Mouse (Mus musculus): ENCODE measurements around the gene Icmt. TPM values are rescaled to one million over a fixed set of nuclear protein-coding genes. Genes with fewer than 3 reads are reported as not detected.
A peak's percentile ranks its signal among the peaks of the same experiment; 100 is the strongest.

The Icmt gene
- polyA plus RNA-seq, 1 experiment from 2014 or later: 20.3 TPM

DNA sequence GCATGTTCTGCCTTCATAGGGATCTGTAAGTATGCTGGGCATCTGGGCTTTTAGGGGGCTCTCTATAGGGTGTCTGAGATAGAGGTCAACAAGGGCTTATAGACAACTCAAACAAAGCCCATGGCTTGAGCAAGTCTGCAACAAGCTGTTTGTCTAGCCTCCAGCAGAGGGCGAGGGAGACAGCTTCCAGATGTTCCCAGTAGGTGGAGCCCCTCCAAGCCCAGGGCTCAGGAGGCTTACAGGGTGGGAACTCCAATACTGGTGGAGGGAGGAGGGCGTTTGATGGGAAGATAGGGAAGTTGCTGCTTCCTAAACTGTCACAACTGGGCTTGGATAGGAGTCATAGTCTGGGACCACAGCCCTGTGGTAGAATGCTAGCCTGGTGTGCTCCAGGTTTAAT, 35.9 kb downstream of the Icmt start:
- peak; percentile 53 for ATAC-seq (ENCODE audit: low FRiP score)

GRCm38 (mm10) chr4:152333587-152333986, 36.6 kb downstream of the Icmt start:
- no peak overlapping the region for H3K9ac ChIP-seq
- 93% methylated on average over 12 of the region's 12 CpGs for WGBS
- H3K4me3 ChIP-seq (replicated peaks): no peak overlapping the region
- peaks cover 75% of the 10 kb centered on the region for H3K36me3 ChIP-seq (replicated peaks)
- no peaks in the 10 kb centered on the region for H3K9me3 ChIP-seq
- no peak overlapping the region for H3K27ac ChIP-seq
- ATAC-seq (ENCODE audit: low FRiP score): no peak
- H3K27me3 ChIP-seq: peaks cover 24% of the 10 kb centered on the region
- no peak overlapping the region for H3K4me2 ChIP-seq
- peaks cover 4% of the 10 kb centered on the region for H3K4me1 ChIP-seq

More for the DNA sequence above, 35.9 kb downstream of the Icmt start:
- Histone ChIP-seq H3K4me3 (replicated peaks) (no peak overlapping the region), H3K4me2 (no peak overlapping the region), H3K4me1 (peaks cover 2% of the 10 kb centered on the region; the same call in 1 of the 2 replicates), H3K9ac (no peak overlapping the region), H3K9me3 (no peaks in the 10 kb centered on the region), H3K27me3 (peaks cover 18% of the 10 kb centered on the region), H3K36me3 (replicated peaks) (peaks cover 80% of the 10 kb centered on the region), H3K27ac (no peak overlapping the region)
- WGBS: 36% methylated on average over 2 of the region's 2 CpGs

GRCm38 (mm10) chr4:152337772-152338171, 40.7 kb downstream of the Icmt start:
- no peak overlapping the region for H3K9ac ChIP-seq
- H3K4me2 ChIP-seq: peak overlapping the region; percentile 100; the same call in 1 of the 2 replicates
- H3K9me3 ChIP-seq: no peaks in the 10 kb centered on the region
- H3K36me3 ChIP-seq (replicated peaks): peaks cover 33% of the 10 kb centered on the region
- WGBS: 29% methylated on average over 6 of the region's 6 CpGs
- no peak for ATAC-seq (ENCODE audit: low FRiP score)
- no peak overlapping the region for H3K27ac ChIP-seq
- H3K27me3 ChIP-seq: peaks cover 65% of the 10 kb centered on the region
- peaks cover 27% of the 10 kb centered on the region for H3K4me1 ChIP-seq
- no peak overlapping the region; the same call in 1 of the 2 replicates for H3K4me3 ChIP-seq (replicated peaks)

- H3K9ac ChIP-seq: peak within 1 kb of the TSS; percentile 71
- H3K4me3 ChIP-seq (replicated peaks): peak within 1 kb of the TSS; percentile 68
- H3K9me3 ChIP-seq: no peaks in the 10 kb centered on the region
- peak within 1 kb of the TSS; percentile 100 for H3K4me2 ChIP-seq
- ATAC-seq (ENCODE audit: low FRiP score): peak; percentile 14; the same call in 1 of the 2 replicates
- peaks cover 72% of the 10 kb centered on the region for H3K27me3 ChIP-seq
- H3K4me1 ChIP-seq: peaks cover 27% of the 10 kb centered on the region
- WGBS: 1% methylated on average over 85 of the region's 120 CpGs
- peaks cover 24% of the 10 kb centered on the region for H3K36me3 ChIP-seq (replicated peaks)
- 0 out of 2 replicates have a peak within 1 kb of the TSS, but pooled peaks have one; percentile 50 for H3K27ac ChIP-seq
Observed at GRCm38 (mm10) chr4:152338419-152339292, 41.6 kb downstream of the Icmt start, which contains the start of gene Chd5. Chd5 (plus strand) TSS chr4:152338651.

DNA sequence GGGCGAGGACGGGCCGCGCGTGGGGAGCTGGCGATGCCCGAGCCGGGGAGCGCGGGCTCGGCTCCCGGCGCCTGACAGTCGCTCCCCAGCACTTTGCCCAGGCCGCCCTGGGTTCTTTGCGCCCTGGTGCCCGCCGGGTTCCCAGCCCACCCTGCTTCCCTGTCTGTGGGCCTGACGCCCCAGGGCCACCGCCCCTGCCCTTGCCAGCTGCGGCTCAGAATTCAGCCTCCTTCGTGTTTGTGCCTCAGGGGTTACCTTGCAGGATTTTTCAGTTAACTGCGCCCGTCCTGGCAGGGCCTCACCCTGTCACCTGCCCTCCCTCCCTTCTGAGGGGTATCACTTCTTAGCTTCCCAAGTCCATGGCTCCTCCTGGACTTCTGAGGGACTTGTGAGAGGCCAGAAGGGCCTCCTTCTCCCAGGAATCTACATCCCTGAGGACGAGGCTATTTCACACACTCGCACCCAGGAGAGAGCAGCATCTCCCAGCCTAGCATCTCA, 42.3 kb downstream of the Icmt start:
- ATAC-seq (ENCODE audit: low FRiP score): 0 out of 2 replicates have a peak, but pooled peaks have one; percentile 18
- H3K9ac ChIP-seq: peak overlapping the region; percentile 71
- peaks cover 18% of the 10 kb centered on the region for H3K36me3 ChIP-seq (replicated peaks)
- 0 out of 2 replicates have a peak overlapping the region, but pooled peaks have one; percentile 50 for H3K27ac ChIP-seq
- H3K27me3 ChIP-seq: peaks cover 79% of the 10 kb centered on the region
- 3% methylated on average over 16 of the region's 26 CpGs for WGBS
- H3K9me3 ChIP-seq: no peaks in the 10 kb centered on the region
- peak overlapping the region; percentile 68 for H3K4me3 ChIP-seq (replicated peaks)
- H3K4me1 ChIP-seq: peaks cover 27% of the 10 kb centered on the region
- peak overlapping the region; percentile 100 for H3K4me2 ChIP-seq

GRCm38 (mm10) chr4:152340584-152341284, 43.7 kb downstream of the Icmt start:
- WGBS: 37% methylated on average over 15 of the region's 15 CpGs
- ATAC-seq (ENCODE audit: low FRiP score): no peak
- H3K4me1 ChIP-seq: peaks cover 27% of the 10 kb centered on the region
- peaks cover 4% of the 10 kb centered on the region for H3K36me3 ChIP-seq (replicated peaks)
- H3K27ac ChIP-seq: no peak overlapping the region
- H3K4me2 ChIP-seq: 0 out of 2 replicates have a peak overlapping the region, but pooled peaks have one; percentile 100
- no peaks in the 10 kb centered on the region for H3K9me3 ChIP-seq
- peaks cover 90% of the 10 kb centered on the region for H3K27me3 ChIP-seq
- H3K4me3 ChIP-seq (replicated peaks): no peak overlapping the region
- no peak overlapping the region for H3K9ac ChIP-seq

- WGBS: 16% methylated on average over 5 of the region's 5 CpGs
- H3K27me3 ChIP-seq: peaks cover 76% of the 10 kb centered on the region
- H3K27ac ChIP-seq: no peak overlapping the region
- H3K4me3 ChIP-seq (replicated peaks): no peak overlapping the region
- H3K9me3 ChIP-seq: no peaks in the 10 kb centered on the region
- no peak overlapping the region for H3K9ac ChIP-seq
- H3K36me3 ChIP-seq (replicated peaks): no peaks in the 10 kb centered on the region
- no peak overlapping the region for H3K4me2 ChIP-seq
- H3K4me1 ChIP-seq: peaks cover 25% of the 10 kb centered on the region
- no peak for ATAC-seq (ENCODE audit: low FRiP score)
Observed at GRCm38 (mm10) chr4:152343296-152343695, 46.3 kb downstream of the Icmt start.

- peaks cover 76% of the 10 kb centered on the region for H3K27me3 ChIP-seq
- H3K4me3 ChIP-seq (replicated peaks): no peak overlapping the region
- H3K4me2 ChIP-seq: no peak overlapping the region
- WGBS: 69% methylated on average over 7 of the region's 7 CpGs
- peaks cover 23% of the 10 kb centered on the region for H3K4me1 ChIP-seq
- no peak overlapping the region for H3K9ac ChIP-seq
- H3K36me3 ChIP-seq (replicated peaks): no peaks in the 10 kb centered on the region
- ATAC-seq (ENCODE audit: low FRiP score): no peak
- H3K27ac ChIP-seq: no peak overlapping the region
- H3K9me3 ChIP-seq: no peaks in the 10 kb centered on the region
Observed at GRCm38 (mm10) chr4:152344651-152345050, 47.6 kb downstream of the Icmt start.

- Histone ChIP-seq H3K4me2 (no peak overlapping the region), H3K36me3 (replicated peaks) (no peaks in the 10 kb centered on the region), H3K27ac (no peak overlapping the region), H3K4me1 (peaks cover 22% of the 10 kb centered on the region), H3K9ac (no peak overlapping the region), H3K9me3 (no peaks in the 10 kb centered on the region), H3K4me3 (replicated peaks) (no peak overlapping the region), H3K27me3 (peaks cover 73% of the 10 kb centered on the region)
- WGBS: 59% methylated on average over 7 of the region's 7 CpGs
- ATAC-seq (ENCODE audit: low FRiP score): no peak
Observed at GRCm38 (mm10) chr4:152345120-152345889, 48.3 kb downstream of the Icmt start.

DNA sequence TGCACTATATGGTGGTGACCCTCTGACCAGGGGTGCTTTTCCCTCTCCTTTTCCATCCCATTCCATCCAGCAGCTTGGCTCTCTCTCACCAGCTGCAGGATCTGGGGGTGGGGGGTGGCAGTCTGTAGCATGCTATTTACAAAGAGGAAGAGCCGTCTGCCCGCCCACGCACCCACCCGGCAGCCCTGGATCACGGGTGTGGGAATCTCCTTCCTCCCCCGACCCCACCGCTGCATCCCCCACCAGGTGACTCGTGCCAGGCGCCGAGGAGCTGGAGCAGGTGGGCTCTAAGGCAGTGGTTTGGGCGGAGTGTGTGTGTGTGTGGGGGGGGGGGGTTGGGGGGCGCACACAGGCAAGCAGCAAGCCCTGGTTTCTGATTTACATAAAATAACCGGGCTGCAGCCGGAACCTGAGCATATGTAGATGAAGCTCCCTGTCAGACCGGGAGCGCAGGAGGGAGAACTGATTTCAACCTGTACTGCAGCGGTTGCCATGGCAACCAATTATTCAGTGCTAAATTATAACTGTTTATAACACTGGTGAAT, 52.9 kb downstream of the Icmt start:
- Histone ChIP-seq H3K4me3 (replicated peaks) (peak overlapping the region; percentile 13; the same call in 1 of the 2 replicates), H3K36me3 (replicated peaks) (no peaks in the 10 kb centered on the region), H3K27ac (peak overlapping the region; percentile 88), H3K9ac (peak overlapping the region; percentile 44; the same call in 1 of the 2 replicates), H3K9me3 (no peaks in the 10 kb centered on the region), H3K4me1 (peaks cover 32% of the 10 kb centered on the region), H3K27me3 (peaks cover 65% of the 10 kb centered on the region), H3K4me2 (peak overlapping the region; percentile 44)
- ATAC-seq (ENCODE audit: low FRiP score): peak; percentile 73
- WGBS: 8% methylated on average over 14 of the region's 17 CpGs

DNA sequence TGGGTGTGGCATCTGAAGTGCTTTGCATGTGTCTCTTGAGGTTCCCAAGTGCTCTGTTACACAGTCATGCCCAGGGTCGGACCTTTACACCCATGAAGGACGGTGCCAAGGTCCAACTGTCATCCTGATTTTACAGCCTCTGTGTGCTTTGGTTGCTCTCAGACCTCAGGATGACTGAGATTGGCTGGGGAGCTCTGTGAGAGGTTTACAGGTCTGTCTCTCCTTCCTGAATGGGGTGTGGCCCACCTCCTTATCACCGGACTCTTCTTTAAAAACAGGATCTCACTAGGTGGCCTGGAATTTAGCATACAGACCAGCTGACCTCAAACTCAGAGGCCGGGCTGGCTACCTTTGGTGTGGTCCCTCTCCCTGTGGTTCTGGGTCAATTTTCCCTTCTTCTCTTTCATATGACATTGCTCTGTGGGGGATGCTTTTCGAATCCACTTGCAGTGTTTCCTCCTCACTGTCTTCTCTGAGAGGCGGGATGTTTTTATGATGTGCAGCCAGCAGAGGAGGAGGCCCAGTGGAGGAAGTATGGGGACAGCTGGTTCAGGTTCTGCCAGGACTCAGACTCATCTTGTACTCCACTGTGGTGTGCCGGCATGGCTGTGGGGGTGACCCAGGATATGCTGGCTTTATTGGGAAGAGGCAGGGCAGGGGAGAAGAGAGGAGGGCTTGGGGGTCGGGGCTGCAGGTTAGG, 53.8 kb downstream of the Icmt start:
- H3K9ac ChIP-seq: no peak overlapping the region
- no peaks in the 10 kb centered on the region for H3K9me3 ChIP-seq
- no peak overlapping the region for H3K4me3 ChIP-seq (replicated peaks)
- peak overlapping the region; percentile 84 for H3K27ac ChIP-seq
- no peaks in the 10 kb centered on the region for H3K36me3 ChIP-seq (replicated peaks)
- whole genome bisulfite sequencing: 38% methylated on average over 8 of the region's 8 CpGs
- H3K27me3 ChIP-seq: peaks cover 57% of the 10 kb centered on the region
- peak; percentile 7 for ATAC-seq (ENCODE audit: low FRiP score)
- peak overlapping the region; percentile 26 for H3K4me2 ChIP-seq
- peaks cover 32% of the 10 kb centered on the region for H3K4me1 ChIP-seq

All from forebrain, embryonic 12.5 days (tissue).